8 mouse cellular contexts compared by ENCODE assay signal in the genomic region with DNA sequence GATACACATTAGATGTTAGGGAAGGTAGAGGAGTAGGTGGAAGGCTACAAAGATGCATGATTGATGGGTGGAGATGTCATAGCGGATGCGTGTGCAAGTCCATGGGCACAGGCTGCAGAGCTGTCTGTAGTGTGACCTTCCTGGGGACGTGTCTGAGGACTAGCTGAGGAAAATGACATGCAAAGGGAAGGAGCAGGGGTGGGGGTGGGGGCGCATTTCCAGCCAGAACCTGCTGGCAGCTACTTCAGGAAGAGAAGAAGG. TPM values are rescaled to one million over a fixed set of nuclear protein-coding genes. Genes with fewer than 3 reads are reported as not detected.
DNase-seq lines count a peak whose midpoint lies in the region; ATAC-seq and TF ChIP-seq lines count a peak whose summit lies in the region.

No protein-coding gene starts in this region.

- H3K9ac ChIP-seq in forebrain, embryonic 16.5 days (replicated peaks; ENCODE audit: low read depth, low read length) = peak overlapping the region; percentile 12; the same call in 1 of the 2 replicates
- no peak overlapping the region for H3K9ac ChIP-seq in limb, embryonic 12.5 days (replicated peaks)

- peaks cover 5% of the 10 kb centered on the region; the same call in 1 of the 2 replicates for H3K9me3 ChIP-seq in megakaryocyte, embryonic 14.5 days
- no peaks in the 10 kb centered on the region for H3K9me3 ChIP-seq in forebrain, embryonic 16.5 days (ENCODE audit: control insufficient read depth, low read length)
- H3K9me3 ChIP-seq in limb, embryonic 12.5 days = no peaks in the 10 kb centered on the region

- no peak for ATAC-seq in megakaryocyte, adult 5-6 weeks (ENCODE audit: poor library complexity, severe bottlenecking)
- peak; percentile 36; the same call in 1 of the 2 replicates for ATAC-seq in forebrain, embryonic 16.5 days
- ATAC-seq in limb, embryonic 12.5 days (ENCODE audit: insufficient number of reproducible peaks, insufficient read depth, low FRiP score, low TSS enrichment, low read depth) = no peak
- ATAC-seq in granulocyte monocyte progenitor cell, adult 5-6 weeks (replicated peaks; ENCODE audit: poor library complexity, severe bottlenecking) = no peak

- peak overlapping the region; percentile 53 for H3K4me2 ChIP-seq in forebrain, embryonic 16.5 days (ENCODE audit: low read length)
- H3K4me2 ChIP-seq in limb, embryonic 12.5 days = peak overlapping the region; percentile 42

- H3K27me3 ChIP-seq in megakaryocyte, embryonic 14.5 days (replicated peaks) = peaks cover 2% of the 10 kb centered on the region
- peaks cover 7% of the 10 kb centered on the region; the same call in 1 of the 2 replicates for H3K27me3 ChIP-seq in forebrain, embryonic 16.5 days (replicated peaks; ENCODE audit: control insufficient read depth, insufficient read depth, low read length)
- peaks cover 14% of the 10 kb centered on the region for H3K27me3 ChIP-seq in limb, embryonic 12.5 days

- TF ChIP-seq POLR2A in olfactory bulb, adult 2 months (IDR thresholded peaks at IDR 0.05; ENCODE audit: insufficient read depth, low read depth, low read length) = no peak

- H3K36me3 ChIP-seq in megakaryocyte, embryonic 14.5 days (replicated peaks; ENCODE audit: low read length) = peaks cover 36% of the 10 kb centered on the region
- H3K36me3 ChIP-seq in forebrain, embryonic 16.5 days (ENCODE audit: control insufficient read depth, insufficient read depth) = peaks cover 14% of the 10 kb centered on the region
- H3K36me3 ChIP-seq in limb, embryonic 12.5 days = peaks cover 32% of the 10 kb centered on the region

- H3K27ac ChIP-seq in forebrain, embryonic 16.5 days (ENCODE audit: low read length) = no peak overlapping the region
- H3K27ac ChIP-seq in limb, embryonic 12.5 days = no peak overlapping the region
- H3K27ac ChIP-seq in olfactory bulb, adult 2 months (ENCODE audit: insufficient read depth, low read depth, low read length) = peak overlapping the region; percentile 84

- H3K4me1 ChIP-seq in megakaryocyte, embryonic 14.5 days = peaks cover 47% of the 10 kb centered on the region
- H3K4me1 ChIP-seq in forebrain, embryonic 16.5 days (replicated peaks; ENCODE audit: control insufficient read depth, insufficient read depth, low read length) = peaks cover 13% of the 10 kb centered on the region
- peaks cover 14% of the 10 kb centered on the region for H3K4me1 ChIP-seq in limb, embryonic 12.5 days (replicated peaks)
- H3K4me1 ChIP-seq in olfactory bulb, adult 2 months (ENCODE audit: control insufficient read depth, insufficient read depth, low read length) = peaks cover 44% of the 10 kb centered on the region

- DNase-seq in c-Kit-positive CD71-positive TER-119-positive erythroid progenitor cells, embryonic 14.5 days (ENCODE audit: low spot score) = no peak
- DNase-seq in right cerebral cortex, adult 18-20 months = no peak

- peak overlapping the region; percentile 15 for H3K4me3 ChIP-seq in megakaryocyte, embryonic 14.5 days (replicated peaks)
- peak overlapping the region; percentile 26; the same call in 1 of the 2 replicates for H3K4me3 ChIP-seq in forebrain, embryonic 16.5 days (replicated peaks; ENCODE audit: low read length)
- no peak overlapping the region for H3K4me3 ChIP-seq in limb, embryonic 12.5 days (replicated peaks)
- peak overlapping the region; percentile 18 for H3K4me3 ChIP-seq in olfactory bulb, adult 2 months (ENCODE audit: insufficient read depth, low read depth, low read length)

- 59% methylated on average over 4 of the region's 4 CpGs for WGBS in forebrain, embryonic 16.5 days
- 60% methylated on average over 4 of the region's 4 CpGs for WGBS in limb, embryonic 12.5 days
- WGBS in olfactory bulb, adult 2 months = 45% methylated on average over 4 of the region's 4 CpGs

- no peak for TF ChIP-seq CTCF in olfactory bulb, adult 2 months (IDR thresholded peaks at IDR 0.05; ENCODE audit: insufficient read depth, low read depth, low read length)

RNA-seq across cellular contexts. Expression of gene Rrp1, which starts 16.3 kb away (rescaled TPM):
- polyA plus RNA-seq in megakaryocyte, embryonic 14.5 days (2012; ENCODE audit: insufficient read depth, low replicate concordance) = 67.0 and 210 TPM in 2 replicates
- total RNA-seq in megakaryocyte, adult 5-6 weeks (2015) = 32.9 and 38.3 TPM in 2 replicates
- total RNA-seq in megakaryocyte, adult 5-6 weeks (2017) = 173 and 213 TPM in 2 replicates
- 436 and 438 TPM in 2 replicates for polyA plus RNA-seq in forebrain, embryonic 16.5 days (2015; fragmentation: Nextera tagmentation; extraction: Ambion mirVana)
- 330 and 340 TPM in 2 replicates for polyA plus RNA-seq in limb, embryonic 12.5 days (2016; fragmentation: Nextera tagmentation; extraction: Ambion mirVana)
- 444 TPM in 1 of 2 replicates, not detected in the other for polyA plus RNA-seq in olfactory bulb, adult 2 months (2012; ENCODE audit: insufficient read depth, insufficient read length, low replicate concordance, missing spikeins)
- 130 and 159 TPM in 2 replicates for total RNA-seq in granulocyte monocyte progenitor cell, adult 5-6 weeks (2014; fragmentation: Nextera tagmentation)
- total RNA-seq in granulocyte monocyte progenitor cell, adult 5-6 weeks (2017) = 404 and 430 TPM in 2 replicates

RNA-seq across cellular contexts. Expression of gene Cstb, which starts 28.9 kb away (rescaled TPM):
- polyA plus RNA-seq in megakaryocyte, embryonic 14.5 days (2012; ENCODE audit: insufficient read depth, low replicate concordance) = 8.0 and 101 TPM in 2 replicates
- total RNA-seq in megakaryocyte, adult 5-6 weeks (2015) = 122 and 148 TPM in 2 replicates
- 119 and 125 TPM in 2 replicates for total RNA-seq in megakaryocyte, adult 5-6 weeks (2017)
- polyA plus RNA-seq in forebrain, embryonic 16.5 days (2015; fragmentation: Nextera tagmentation; extraction: Ambion mirVana) = 96.6 and 117 TPM in 2 replicates
- 192 and 204 TPM in 2 replicates for polyA plus RNA-seq in limb, embryonic 12.5 days (2016; fragmentation: Nextera tagmentation; extraction: Ambion mirVana)
- 1,067 TPM in 1 of 2 replicates, not detected in the other for polyA plus RNA-seq in olfactory bulb, adult 2 months (2012; ENCODE audit: insufficient read depth, insufficient read length, low replicate concordance, missing spikeins)
- total RNA-seq in granulocyte monocyte progenitor cell, adult 5-6 weeks (2014; fragmentation: Nextera tagmentation) = 72.8 and 118 TPM in 2 replicates
- 37.3 and 43.4 TPM in 2 replicates for total RNA-seq in granulocyte monocyte progenitor cell, adult 5-6 weeks (2017)

RNA-seq across cellular contexts. Expression of gene Agpat3, which starts 44.3 kb away (rescaled TPM):
- 205 and 237 TPM in 2 replicates for polyA plus RNA-seq in megakaryocyte, embryonic 14.5 days (2012; ENCODE audit: insufficient read depth, low replicate concordance)
- 1.8 and 2.4 TPM in 2 replicates for total RNA-seq in megakaryocyte, adult 5-6 weeks (2015)
- 2.8 and 5.2 TPM in 2 replicates for total RNA-seq in megakaryocyte, adult 5-6 weeks (2017)
- polyA plus RNA-seq in forebrain, embryonic 16.5 days (2015; fragmentation: Nextera tagmentation; extraction: Ambion mirVana) = 71.2 and 78.2 TPM in 2 replicates
- polyA plus RNA-seq in limb, embryonic 12.5 days (2016; fragmentation: Nextera tagmentation; extraction: Ambion mirVana) = 48.7 and 52.7 TPM in 2 replicates
- 102 TPM in 1 of 2 replicates, not detected in the other for polyA plus RNA-seq in olfactory bulb, adult 2 months (2012; ENCODE audit: insufficient read depth, insufficient read length, low replicate concordance, missing spikeins)
- total RNA-seq in granulocyte monocyte progenitor cell, adult 5-6 weeks (2014; fragmentation: Nextera tagmentation) = 0.19 and 0.39 TPM in 2 replicates
- 0.52 and 0.88 TPM in 2 replicates for total RNA-seq in granulocyte monocyte progenitor cell, adult 5-6 weeks (2017)
